Mouse (Mus musculus): ENCODE data around the gene Rab4a.

The Rab4a gene

GRCm38 (mm10) chr8:123805718-123806373 is at the start of gene Rab4a:
TSS of gene Rab4a (plus strand) at chr8:123805985.
- peak; percentile 96 for DNase-seq (ENCODE audit: low read depth, low spot score)

GRCm38 (mm10) chr8:123756901-123757300 is 48.9 kb upstream of the Rab4a start:
- DNase-seq (ENCODE audit: low read depth, low spot score), result no peak

GRCm38 (mm10) chr8:123758935-123759334 is 46.9 kb upstream of the Rab4a start:
- DNase-seq (ENCODE audit: low read depth, low spot score), result no peak

- peak; percentile 95 for DNase-seq (ENCODE audit: low read depth, low spot score)
These were observed 45.9 kb upstream of the Rab4a start for GRCm38 (mm10) chr8:123759933-123760332.

GRCm38 (mm10) chr8:123760579-123760978 is 45.2 kb upstream of the Rab4a start:
- no peak for DNase-seq (ENCODE audit: low read depth, low spot score)

GRCm38 (mm10) chr8:123761266-123761882 is 44.4 kb upstream of the Rab4a start:
- DNase-seq (ENCODE audit: low read depth, low spot score), result peak; percentile 58

GRCm38 (mm10) chr8:123761883-123762270 is 43.9 kb upstream of the Rab4a start:
- peak; percentile 71 for DNase-seq (ENCODE audit: low read depth, low spot score)

GRCm38 (mm10) chr8:123763355-123763754 is 42.4 kb upstream of the Rab4a start:
- DNase-seq (ENCODE audit: low read depth, low spot score), result no peak

- peak; percentile 72 for DNase-seq (ENCODE audit: low read depth, low spot score)
These were observed 41.1 kb upstream of the Rab4a start for GRCm38 (mm10) chr8:123764671-123765070.

- DNase-seq (ENCODE audit: low read depth, low spot score), result no peak
These were observed 39.3 kb upstream of the Rab4a start for GRCm38 (mm10) chr8:123766516-123766915.

GRCm38 (mm10) chr8:123767874-123768273 is 37.9 kb upstream of the Rab4a start:
- DNase-seq (ENCODE audit: low read depth, low spot score), result no peak

GRCm38 (mm10) chr8:123768492-123769356 is 37.1 kb upstream of the Rab4a start:
- DNase-seq (ENCODE audit: low read depth, low spot score), result peak; percentile 51

GRCm38 (mm10) chr8:123773468-123773867 is 32.3 kb upstream of the Rab4a start:
- no peak for DNase-seq (ENCODE audit: low read depth, low spot score)

- DNase-seq (ENCODE audit: low read depth, low spot score), result peak; percentile 57
These were observed 31.3 kb upstream of the Rab4a start for GRCm38 (mm10) chr8:123774491-123774890.

GRCm38 (mm10) chr8:123777319-123777718 is 28.5 kb upstream of the Rab4a start:
- DNase-seq (ENCODE audit: low read depth, low spot score), result no peak

- no peak for DNase-seq (ENCODE audit: low read depth, low spot score)
These were observed 25.3 kb upstream of the Rab4a start for GRCm38 (mm10) chr8:123780471-123780870.

GRCm38 (mm10) chr8:123781256-123781655 is 24.5 kb upstream of the Rab4a start:
- DNase-seq (ENCODE audit: low read depth, low spot score), result no peak

GRCm38 (mm10) chr8:123783525-123784249 is 22.1 kb upstream of the Rab4a start:
- peak; percentile 85 for DNase-seq (ENCODE audit: low read depth, low spot score)

- no peak for DNase-seq (ENCODE audit: low read depth, low spot score)
These were observed 19.6 kb upstream of the Rab4a start for GRCm38 (mm10) chr8:123786166-123786565.

- DNase-seq (ENCODE audit: low read depth, low spot score), result no peak
These were observed 19.1 kb upstream of the Rab4a start for GRCm38 (mm10) chr8:123786644-123787043.

- DNase-seq (ENCODE audit: low read depth, low spot score), result peak; percentile 72
These were observed 18.4 kb upstream of the Rab4a start for GRCm38 (mm10) chr8:123787254-123787897.
